Mouse (Mus musculus) heart, embryonic 11.5 days (tissue): ENCODE measurements around the gene Gm20388. TPM values are rescaled to one million over a fixed set of nuclear protein-coding genes. Genes with fewer than 3 reads are reported as not detected.

Source experiments
- ATAC-seq: fragments of 200-750 bp; cut with Nextera tagmentation; replicated peaks from 2 replicates; pipeline ENCODE4 v1.8.0; 2017; ENCODE audit warnings: moderate library complexity; ENCODE audit not compliant: insufficient number of reproducible peaks, low FRiP score, low TSS enrichment
- H3K27ac ChIP-seq: fragments of 300-500 bp; sonication (generic); 2 replicates; pipeline ENCODE4 v1.5.1; 2014; ENCODE audit warnings: mild to moderate bottlenecking, low read depth, low read length
- H3K27me3 ChIP-seq: fragments of 300-500 bp; sonication (generic); 2 replicates; pipeline ENCODE4 v1.6.1; 2014; ENCODE audit warnings: mild to moderate bottlenecking, low read length, mixed read lengths; ENCODE audit not compliant: control insufficient read depth, insufficient read depth
- H3K36me3 ChIP-seq: fragments of 300-500 bp; sonication (generic); 2 replicates; pipeline ENCODE4 v1.6.1; 2014; ENCODE audit warnings: mild to moderate bottlenecking, low read length, moderate library complexity, mixed read lengths; ENCODE audit not compliant: control insufficient read depth, insufficient read depth
- H3K4me1 ChIP-seq: fragments of 300-500 bp; sonication (generic); 2 replicates; pipeline ENCODE4 v1.6.1; 2014; ENCODE audit warnings: low read length; ENCODE audit not compliant: control insufficient read depth, insufficient read depth
- H3K4me2 ChIP-seq: fragments of 300-500 bp; sonication (generic); 2 replicates; pipeline ENCODE4 v1.6.1; 2014; ENCODE audit warnings: mild to moderate bottlenecking, moderate library complexity
- H3K4me3 ChIP-seq: fragments of 300-500 bp; sonication (generic); 2 replicates; pipeline ENCODE4 v1.5.1; 2014; ENCODE audit warnings: low read depth, low read length
- H3K9ac ChIP-seq: fragments of 300-500 bp; sonication (generic); 2 replicates; pipeline ENCODE4 v1.6.1; 2014; ENCODE audit warnings: mild to moderate bottlenecking, low read depth, low read length, moderate library complexity
- H3K9me3 ChIP-seq: fragments of 300-500 bp; sonication (generic); replicated peaks from 2 replicates; pipeline ENCODE4 v1.6.1; 2016; ENCODE audit warnings: low read length; ENCODE audit not compliant: control insufficient read depth
- WGBS: fragments of 180-500 bp; shearing (Covaris S2); extraction: QIAGEN DNeasy Blood & Tissue Kit; methylation state at CpG from one replicate; pipeline ENCODE4 v1.1.7; 2014; ENCODE audit not compliant: insufficient replicate concordance; 5-methylcytosine and 5-hydroxymethylcytosine counted together
- polyA plus RNA-seq: library from polyadenylated mRNA; unstranded; fragments of >200 nt; fragmentation: Nextera tagmentation; extraction: Ambion mirVana; gene quantifications from 2 replicates; pipeline ENCODE4 v1.2.1, GENCODE M21; 2014

The Gm20388 gene
- polyA plus RNA-seq, 1 experiment from 2014 or later: 6.4 TPM

DNA sequence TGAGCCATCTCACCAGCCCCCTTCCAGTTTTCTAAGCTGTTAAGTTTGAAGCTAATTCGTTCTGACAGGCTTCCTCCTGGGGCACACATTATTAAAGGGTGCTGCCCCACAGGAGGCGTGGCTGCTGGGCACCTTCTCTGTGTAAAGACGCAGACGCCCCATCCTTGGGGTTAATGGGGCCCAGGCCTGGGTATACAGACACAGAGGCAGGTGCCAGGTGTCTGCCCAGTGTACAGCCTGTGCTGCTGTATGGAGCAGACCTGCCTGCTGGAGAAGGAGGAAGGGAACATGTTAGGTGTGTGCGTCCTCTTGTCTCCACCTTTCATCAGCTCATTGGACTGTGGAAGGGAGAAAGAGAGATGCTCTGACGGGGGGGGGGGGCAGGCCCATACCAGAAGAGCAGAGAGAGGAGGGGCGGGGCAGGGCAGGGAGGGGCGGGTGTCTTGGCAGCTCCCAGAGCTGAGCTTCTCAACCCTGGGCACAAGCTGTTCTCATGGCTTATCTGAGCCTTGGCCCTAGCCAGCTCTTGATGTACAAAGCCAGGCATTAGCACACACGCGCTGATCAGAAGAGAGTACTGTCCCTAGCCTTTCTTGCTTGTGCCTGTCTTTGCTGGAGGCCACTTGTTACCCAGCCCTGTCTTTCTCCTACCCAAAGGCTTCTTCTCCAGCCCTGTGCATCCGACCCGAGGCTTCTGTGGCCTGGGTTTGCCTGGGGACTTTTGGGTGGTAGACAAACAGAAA, 1951.3 kb downstream of the Gm20388 start:
- Histone ChIP-seq H3K9ac (no peak overlapping the region), H3K4me1 (no peaks in the 10 kb centered on the region), H3K9me3 (no peaks in the 10 kb centered on the region), H3K4me2 (no peak overlapping the region), H3K36me3 (no peaks in the 10 kb centered on the region), H3K27me3 (no peaks in the 10 kb centered on the region), H3K4me3 (no peak overlapping the region), H3K27ac (no peak overlapping the region)
- ATAC-seq: no peak
- WGBS: 63% methylated on average over 12 of the region's 12 CpGs

DNA sequence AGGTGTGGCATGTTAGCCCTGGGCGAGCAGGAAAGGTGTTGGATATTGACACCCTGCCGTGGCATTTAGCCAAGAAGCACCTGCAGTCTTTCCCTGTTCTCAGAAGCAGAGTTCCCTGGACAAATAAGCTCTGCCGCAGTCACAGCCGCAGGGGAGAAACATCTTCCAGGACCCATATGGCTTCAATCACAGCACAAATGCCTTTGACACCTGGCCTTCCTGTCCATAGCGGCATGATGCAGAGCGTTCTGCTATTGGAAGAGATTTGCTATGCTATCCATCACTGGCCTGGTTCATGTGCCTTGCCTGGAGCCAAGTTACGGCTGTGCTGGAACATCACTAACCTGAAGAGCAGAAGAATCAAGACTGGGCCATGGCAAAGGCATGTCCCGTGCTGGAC, 1954.7 kb downstream of the Gm20388 start:
- Histone ChIP-seq H3K9ac (no peak overlapping the region), H3K4me3 (no peak overlapping the region), H3K4me1 (no peaks in the 10 kb centered on the region), H3K4me2 (no peak overlapping the region), H3K9me3 (no peaks in the 10 kb centered on the region), H3K27me3 (no peaks in the 10 kb centered on the region), H3K36me3 (no peaks in the 10 kb centered on the region), H3K27ac (no peak overlapping the region)
- no peak for ATAC-seq
- whole genome bisulfite sequencing: 76% methylated on average over 8 of the region's 8 CpGs

DNA sequence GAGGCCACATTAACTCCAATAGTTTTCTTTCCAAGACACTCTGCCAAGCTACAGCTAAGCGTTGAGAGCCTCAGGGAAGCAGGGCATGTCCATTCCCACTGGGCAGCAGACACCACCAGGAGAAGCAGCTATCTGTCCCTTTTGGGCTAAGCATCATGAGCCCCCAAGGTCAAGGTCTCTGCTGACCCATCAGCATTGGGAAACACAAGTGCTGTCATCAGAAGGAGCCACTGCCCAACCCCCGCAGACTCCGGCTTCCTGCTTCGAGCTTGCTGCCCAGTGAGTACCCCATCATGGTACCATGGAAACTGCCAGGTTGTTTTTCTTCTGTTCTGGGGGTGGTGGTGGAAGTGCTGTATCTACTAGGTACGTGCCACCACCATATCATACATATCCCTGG, 1957.6 kb downstream of the Gm20388 start:
- no peak overlapping the region for H3K4me3 ChIP-seq

DNA sequence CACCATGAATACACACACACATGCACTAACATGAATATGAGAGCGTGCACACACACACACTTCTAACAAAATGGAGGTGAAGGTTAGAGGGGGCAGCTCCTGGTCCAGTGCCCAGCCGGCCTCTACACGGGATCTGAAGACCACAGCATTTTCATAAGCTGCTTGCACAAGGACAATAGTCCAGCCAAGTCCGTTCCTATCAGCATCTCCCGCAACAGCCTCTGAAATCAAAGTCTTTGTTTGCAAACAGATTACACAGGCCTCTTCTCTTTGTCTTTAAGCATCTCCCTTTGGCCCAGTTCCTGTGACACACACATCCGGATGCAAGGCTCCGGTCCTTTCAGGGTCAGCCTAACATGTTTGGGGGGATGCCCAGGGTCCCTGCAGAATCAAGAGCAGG, 1958.3 kb downstream of the Gm20388 start:
- ATAC-seq: no peak
- Histone ChIP-seq H3K27ac (no peak overlapping the region), H3K9me3 (no peaks in the 10 kb centered on the region), H3K9ac (no peak overlapping the region), H3K27me3 (peaks cover 6% of the 10 kb centered on the region), H3K4me2 (no peak overlapping the region), H3K4me3 (no peak overlapping the region), H3K4me1 (peaks cover 7% of the 10 kb centered on the region), H3K36me3 (no peaks in the 10 kb centered on the region)
- WGBS: 75% methylated on average over 7 of the region's 7 CpGs

More for the DNA sequence above, 1957.6 kb downstream of the Gm20388 start:
- Histone ChIP-seq H3K9me3 (no peaks in the 10 kb centered on the region), H3K27me3 (peaks cover 6% of the 10 kb centered on the region), H3K27ac (no peak overlapping the region), H3K36me3 (no peaks in the 10 kb centered on the region), H3K4me2 (no peak overlapping the region), H3K9ac (no peak overlapping the region), H3K4me1 (peaks cover 7% of the 10 kb centered on the region)
- no peak for ATAC-seq
- 80% methylated on average over 5 of the region's 5 CpGs for WGBS

DNA sequence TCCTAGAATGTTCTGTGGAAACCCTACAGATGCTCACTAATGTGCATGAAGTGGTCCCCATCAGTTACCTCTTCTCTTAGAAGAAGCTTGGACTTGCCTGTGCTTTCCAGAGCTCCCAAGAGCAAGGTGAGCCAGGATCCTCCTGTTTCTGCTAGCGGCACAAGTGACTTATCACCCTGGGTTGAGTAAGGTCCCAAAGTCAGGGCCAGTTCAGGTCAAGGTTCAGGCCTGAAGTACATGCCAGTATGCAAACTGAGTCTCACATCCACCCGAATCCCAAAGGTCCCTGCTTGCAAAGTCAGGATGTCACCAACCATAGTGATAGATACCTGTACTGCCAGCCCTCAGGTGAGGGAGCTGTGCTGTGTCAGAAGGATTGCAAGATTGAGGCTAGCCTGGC, 1959.5 kb downstream of the Gm20388 start:
- no peak overlapping the region for H3K9ac ChIP-seq
- no peak overlapping the region for H3K4me3 ChIP-seq
- no peak overlapping the region for H3K27ac ChIP-seq
- H3K9me3 ChIP-seq: no peaks in the 10 kb centered on the region
- no peak for ATAC-seq
- H3K27me3 ChIP-seq: peaks cover 6% of the 10 kb centered on the region
- peaks cover 14% of the 10 kb centered on the region for H3K4me1 ChIP-seq
- H3K4me2 ChIP-seq: no peak overlapping the region
- 79% methylated on average over 2 of the region's 2 CpGs for WGBS
- H3K36me3 ChIP-seq: no peaks in the 10 kb centered on the region

DNA sequence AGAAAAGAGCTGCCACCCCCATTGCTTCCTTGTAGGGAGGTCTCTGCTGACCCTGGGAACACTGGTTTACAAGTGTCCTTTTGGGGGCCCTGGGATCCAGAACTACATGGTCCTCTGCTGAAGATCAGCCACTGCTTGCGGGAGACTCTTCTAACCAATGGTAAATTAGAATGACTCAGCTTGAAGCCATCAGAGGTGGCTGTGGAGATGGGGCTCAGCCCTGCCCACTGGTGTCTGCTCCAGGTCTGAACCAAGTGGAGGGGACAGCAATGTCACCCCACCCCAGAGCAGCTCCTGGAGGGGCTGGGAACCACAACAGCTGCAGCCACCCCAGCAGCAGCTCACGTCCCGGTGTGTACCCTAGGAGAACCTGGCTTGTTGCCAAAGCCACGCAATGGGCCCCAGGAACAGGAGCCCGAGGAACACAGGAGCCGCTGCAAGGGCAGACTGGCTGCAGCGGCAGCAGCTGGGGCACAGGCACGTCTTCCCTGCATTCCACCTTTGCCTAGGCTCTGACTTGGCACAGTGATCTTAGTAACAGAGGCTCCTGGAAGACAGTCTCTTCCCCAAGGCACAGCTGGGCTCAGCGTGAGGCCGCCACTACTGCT, 1961.3 kb downstream of the Gm20388 start:
- H3K4me3 ChIP-seq: no peak overlapping the region
- H3K9ac ChIP-seq: peak overlapping the region; percentile 16; the same call in 1 of the 2 replicates
- ATAC-seq: no peak

DNA sequence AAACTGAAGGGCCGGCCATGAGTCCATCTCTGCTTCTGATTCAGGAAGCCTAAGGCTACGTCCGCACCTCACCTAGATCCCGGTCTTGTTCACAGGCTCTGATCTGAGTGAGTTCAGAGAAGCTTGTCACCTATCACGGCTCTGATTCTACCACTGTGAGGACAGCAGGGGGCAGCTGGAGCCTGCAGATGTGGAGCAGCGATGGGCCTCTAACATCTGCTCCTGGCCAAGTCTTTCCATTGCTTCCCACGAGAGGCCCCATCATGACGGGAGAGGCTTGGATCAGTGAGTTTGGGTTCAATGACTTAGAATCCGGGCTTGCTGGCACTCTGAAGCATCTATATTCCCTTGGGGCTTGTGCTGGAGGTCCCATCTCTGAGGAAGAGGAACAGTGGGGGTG, 1963.4 kb downstream of the Gm20388 start:
- ATAC-seq: 0 out of 2 replicates have a peak, but pooled peaks have one; percentile 50

More for the DNA sequence above, 1961.3 kb downstream of the Gm20388 start:
- Histone ChIP-seq H3K9me3 (no peaks in the 10 kb centered on the region), H3K36me3 (no peaks in the 10 kb centered on the region), H3K4me1 (peaks cover 23% of the 10 kb centered on the region), H3K27ac (no peak overlapping the region), H3K27me3 (peaks cover 6% of the 10 kb centered on the region), H3K4me2 (peak overlapping the region; percentile 34)
- WGBS: 40% methylated on average over 10 of the region's 10 CpGs

DNA sequence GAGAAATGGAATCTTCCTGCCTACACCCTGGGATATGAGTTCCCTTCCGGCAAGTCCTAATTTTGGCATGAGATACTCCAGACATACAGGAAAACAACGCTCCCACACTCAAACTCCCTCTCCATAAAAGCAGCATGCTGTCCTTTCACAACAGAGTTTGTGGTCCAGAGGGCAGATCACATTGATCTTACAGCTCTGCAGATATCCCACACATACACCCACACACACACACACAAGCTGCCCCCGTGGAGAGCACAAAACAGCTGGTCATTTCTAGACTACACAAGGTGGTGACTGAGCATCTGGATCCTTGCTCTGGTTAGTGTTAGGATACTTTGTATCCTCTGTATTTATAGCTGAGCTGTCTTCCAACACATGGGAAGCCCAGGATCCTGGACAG, 1964.4 kb downstream of the Gm20388 start:
- WGBS: 51% methylated on average over 3 of the region's 3 CpGs
- Histone ChIP-seq H3K27me3 (peaks cover 6% of the 10 kb centered on the region), H3K9me3 (no peaks in the 10 kb centered on the region), H3K27ac (no peak overlapping the region), H3K9ac (no peak overlapping the region), H3K4me3 (no peak overlapping the region), H3K4me1 (peaks cover 23% of the 10 kb centered on the region), H3K36me3 (no peaks in the 10 kb centered on the region), H3K4me2 (peak overlapping the region; percentile 27; the same call in 1 of the 2 replicates)
- no peak for ATAC-seq

More for the DNA sequence above, 1963.4 kb downstream of the Gm20388 start:
- Histone ChIP-seq H3K4me1 (peaks cover 23% of the 10 kb centered on the region), H3K9me3 (no peaks in the 10 kb centered on the region), H3K4me2 (no peak overlapping the region), H3K9ac (no peak overlapping the region), H3K27ac (no peak overlapping the region), H3K4me3 (no peak overlapping the region), H3K27me3 (peaks cover 6% of the 10 kb centered on the region), H3K36me3 (no peaks in the 10 kb centered on the region)
- WGBS: 50% methylated on average over 9 of the region's 9 CpGs
